Mouse (Mus musculus): ENCODE results near the gene Ipo4. TPM values are rescaled to one million over a fixed set of nuclear protein-coding genes. Genes with fewer than 3 reads are reported as not detected.

The Ipo4 gene
- polyA plus RNA-seq, 1 experiment = 519 TPM

DNA sequence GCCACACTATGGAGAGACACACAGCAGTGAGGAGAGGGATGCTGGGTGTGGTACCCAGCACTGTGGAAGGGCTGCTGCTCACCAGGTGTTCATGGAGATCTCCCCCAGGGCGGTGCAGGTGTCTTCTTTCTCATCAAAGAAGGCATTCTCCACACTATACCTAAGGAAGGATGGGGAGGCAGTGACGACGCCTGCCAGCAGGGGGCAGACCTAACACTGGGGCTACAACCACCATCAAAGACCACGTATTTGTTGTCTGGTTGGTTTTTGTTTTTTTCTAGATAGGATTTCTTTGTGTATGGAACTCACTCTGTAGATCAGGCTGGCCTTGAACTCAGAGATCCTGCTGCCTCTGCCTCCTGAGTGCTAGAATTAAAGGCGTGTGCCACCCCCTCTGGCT, 6.4 kb downstream of the Ipo4 start:
- Histone ChIP-seq H3K4me1 (ENCODE audit: control insufficient read depth, insufficient read depth, low read length) (peaks cover 3% of the 10 kb centered on the region; the same call in 1 of the 2 replicates), H3K36me3 (ENCODE audit: control insufficient read depth, insufficient read depth, low read length) (peaks cover 1% of the 10 kb centered on the region), H3K27me3 (ENCODE audit: control insufficient read depth, insufficient read depth, low read length) (no peaks in the 10 kb centered on the region), H3K27ac (ENCODE audit: control insufficient read depth, insufficient read depth, low read depth, low read length) (no peak overlapping the region), H3K4me3 (ENCODE audit: control insufficient read depth, low read depth, low read length) (no peak overlapping the region)
- TF ChIP-seq POLR2A (IDR thresholded peaks at IDR 0.05; ENCODE audit: control insufficient read depth, low read depth, low read length) (no peak), CTCF (IDR thresholded peaks at IDR 0.05; ENCODE audit: control insufficient read depth, insufficient read depth, insufficient replicate concordance, low read depth, low read length) (peak; percentile 81; the same call in 1 of the 2 replicates)

DNA sequence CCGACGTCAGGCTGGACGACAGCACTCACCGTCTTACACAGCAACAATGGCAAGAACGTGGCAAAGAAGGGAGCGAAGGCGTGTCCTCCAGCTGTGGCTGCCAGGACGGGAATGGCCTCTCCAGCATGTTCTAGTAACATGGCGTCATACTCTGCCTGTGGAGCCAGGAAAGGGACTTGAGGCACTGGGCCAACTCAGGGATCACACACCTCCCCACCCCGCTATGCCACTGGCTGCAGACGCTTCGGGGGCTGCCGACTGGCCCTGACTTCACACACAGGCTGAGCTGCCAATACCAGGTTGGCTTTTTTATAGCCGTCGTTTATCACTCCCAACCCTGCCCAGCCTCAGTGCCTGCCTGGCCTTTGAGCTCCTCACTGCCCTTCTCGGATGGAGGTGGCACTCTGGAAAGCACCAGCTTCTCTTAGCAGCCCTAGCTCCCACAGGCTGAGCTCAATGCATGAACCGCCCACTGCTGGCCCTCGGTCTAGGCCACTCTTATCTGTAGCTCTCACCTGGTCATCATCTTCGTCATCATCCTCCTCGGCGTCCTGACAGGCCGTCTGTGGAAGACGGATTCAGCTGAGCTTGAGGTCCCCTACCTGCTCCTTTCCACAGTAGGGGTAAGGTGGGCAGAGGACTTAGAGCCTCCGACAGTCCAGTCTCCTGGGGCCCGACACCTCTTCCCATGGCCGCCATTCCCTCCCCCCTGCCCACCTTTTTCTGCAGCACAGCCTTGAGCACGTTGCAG, 7.5 kb downstream of the Ipo4 start:
- H3K4me1 ChIP-seq (ENCODE audit: control insufficient read depth, insufficient read depth, low read length) = peaks cover 3% of the 10 kb centered on the region; the same call in 1 of the 2 replicates
- no peak overlapping the region for H3K27ac ChIP-seq (ENCODE audit: control insufficient read depth, insufficient read depth, low read depth, low read length)
- no peak overlapping the region for H3K4me3 ChIP-seq (ENCODE audit: control insufficient read depth, low read depth, low read length)
- peaks cover 1% of the 10 kb centered on the region for H3K36me3 ChIP-seq (ENCODE audit: control insufficient read depth, insufficient read depth, low read length)
- TF ChIP-seq CTCF (IDR thresholded peaks at IDR 0.05; ENCODE audit: control insufficient read depth, insufficient read depth, insufficient replicate concordance, low read depth, low read length) = no peak
- TF ChIP-seq POLR2A (IDR thresholded peaks at IDR 0.05; ENCODE audit: control insufficient read depth, low read depth, low read length) = no peak
- H3K27me3 ChIP-seq (ENCODE audit: control insufficient read depth, insufficient read depth, low read length) = no peaks in the 10 kb centered on the region

DNA sequence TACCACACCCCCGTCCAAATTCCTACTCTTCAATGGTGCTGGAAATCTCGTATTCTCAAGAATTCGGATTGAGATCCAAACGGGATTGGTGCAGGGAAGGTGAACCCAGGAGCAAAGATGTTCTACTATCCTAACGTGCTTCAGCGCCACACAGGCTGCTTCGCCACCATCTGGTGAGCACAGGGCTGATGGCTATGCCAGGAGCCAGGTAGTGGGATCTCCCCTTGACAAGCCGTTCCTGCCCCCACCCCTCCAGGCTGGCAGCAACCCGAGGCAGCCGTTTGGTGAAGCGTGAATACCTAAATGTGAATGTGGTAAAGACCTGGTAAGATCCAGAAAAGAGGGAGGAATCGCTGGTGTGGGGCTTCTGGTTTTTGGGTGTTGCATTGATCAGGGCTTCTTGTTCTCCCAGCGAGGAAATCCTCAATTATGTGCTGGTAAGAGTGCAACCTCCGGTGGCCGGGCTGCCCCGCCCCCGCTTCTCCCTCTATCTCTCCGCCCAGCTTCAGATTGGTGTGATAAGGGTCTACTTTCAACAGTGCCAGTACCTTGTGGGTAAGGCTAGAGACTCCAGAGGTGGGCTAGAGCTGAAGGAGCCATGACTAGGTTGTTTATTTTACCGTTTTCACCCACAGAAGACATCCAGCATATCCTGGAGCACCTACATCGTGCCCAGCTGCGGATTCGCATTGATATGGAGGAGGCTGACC, 17.1 kb downstream of the Ipo4 start:
- Histone ChIP-seq H3K4me3 (ENCODE audit: control insufficient read depth, low read depth, low read length) (peak overlapping the region; percentile 76), H3K4me1 (ENCODE audit: control insufficient read depth, insufficient read depth, low read length) (peaks cover 12% of the 10 kb centered on the region), H3K27ac (ENCODE audit: control insufficient read depth, insufficient read depth, low read depth, low read length) (no peak overlapping the region), H3K36me3 (ENCODE audit: control insufficient read depth, insufficient read depth, low read length) (no peaks in the 10 kb centered on the region), H3K27me3 (ENCODE audit: control insufficient read depth, insufficient read depth, low read length) (no peaks in the 10 kb centered on the region)
- no peak for TF ChIP-seq CTCF (IDR thresholded peaks at IDR 0.05; ENCODE audit: control insufficient read depth, insufficient read depth, insufficient replicate concordance, low read depth, low read length)
- TF ChIP-seq POLR2A (IDR thresholded peaks at IDR 0.05; ENCODE audit: control insufficient read depth, low read depth, low read length) = 0 out of 2 replicates have a peak, but pooled peaks have one; percentile 28

DNA sequence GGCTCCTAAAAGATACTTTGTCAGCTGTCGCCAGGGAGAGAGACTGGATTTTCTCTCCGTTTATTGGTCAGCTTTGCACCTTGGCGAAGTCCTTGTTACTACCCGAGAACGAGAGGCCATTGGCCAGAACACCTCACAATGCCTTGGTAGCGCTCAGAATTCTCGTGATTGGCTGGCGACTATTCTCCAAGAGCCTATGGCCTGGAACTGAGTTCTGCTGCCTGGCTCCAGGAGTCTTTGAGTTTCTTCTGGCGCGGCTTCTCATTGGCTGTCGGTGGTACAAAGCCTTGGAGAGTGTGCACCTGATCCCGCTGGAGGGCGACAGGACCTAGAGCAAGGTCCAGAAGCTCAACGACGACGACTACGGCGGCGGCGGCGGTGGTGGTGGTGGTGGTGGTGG, 17.9 kb downstream of the Ipo4 start, which contains the start of gene Rec8:
TSS of gene Rec8 (plus strand) at position 216 of the 400 bp plus-strand sequence.
- H3K4me1 ChIP-seq (ENCODE audit: control insufficient read depth, insufficient read depth, low read length) = peaks cover 12% of the 10 kb centered on the region
- no peaks in the 10 kb centered on the region for H3K36me3 ChIP-seq (ENCODE audit: control insufficient read depth, insufficient read depth, low read length)
- H3K27ac ChIP-seq (ENCODE audit: control insufficient read depth, insufficient read depth, low read depth, low read length) = peak within 1 kb of the TSS; percentile 30
- no peak for TF ChIP-seq CTCF (IDR thresholded peaks at IDR 0.05; ENCODE audit: control insufficient read depth, insufficient read depth, insufficient replicate concordance, low read depth, low read length)
- peak; percentile 43; the same call in 1 of the 2 replicates for TF ChIP-seq POLR2A (IDR thresholded peaks at IDR 0.05; ENCODE audit: control insufficient read depth, low read depth, low read length)
- H3K27me3 ChIP-seq (ENCODE audit: control insufficient read depth, insufficient read depth, low read length) = no peaks in the 10 kb centered on the region
- H3K4me3 ChIP-seq (ENCODE audit: control insufficient read depth, low read depth, low read length) = peak within 1 kb of the TSS; percentile 76

DNA sequence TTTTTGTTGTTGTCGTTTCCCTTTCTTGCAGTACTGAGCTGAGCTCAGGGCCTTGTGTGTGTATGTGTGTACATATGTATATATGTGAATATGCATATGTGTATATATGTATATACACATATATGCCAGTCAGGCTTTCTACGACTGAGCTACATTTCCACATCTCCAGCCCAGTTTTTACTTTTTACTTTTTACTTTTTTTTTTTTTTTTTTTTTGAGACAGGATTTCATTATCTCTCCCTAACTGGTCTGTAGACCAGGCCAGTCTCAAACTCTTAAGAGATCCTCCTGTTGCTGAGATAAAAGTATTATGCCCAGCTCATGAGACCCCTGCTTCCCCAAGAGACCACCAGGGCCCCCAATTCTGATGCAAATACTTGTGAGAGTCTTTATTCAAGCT, 18.9 kb downstream of the Ipo4 start:
- TF ChIP-seq CTCF (IDR thresholded peaks at IDR 0.05; ENCODE audit: control insufficient read depth, insufficient read depth, insufficient replicate concordance, low read depth, low read length) = no peak
- TF ChIP-seq POLR2A (IDR thresholded peaks at IDR 0.05; ENCODE audit: control insufficient read depth, low read depth, low read length) = no peak
- no peaks in the 10 kb centered on the region for H3K27me3 ChIP-seq (ENCODE audit: control insufficient read depth, insufficient read depth, low read length)
- no peak overlapping the region for H3K27ac ChIP-seq (ENCODE audit: control insufficient read depth, insufficient read depth, low read depth, low read length)
- H3K4me1 ChIP-seq (ENCODE audit: control insufficient read depth, insufficient read depth, low read length) = peaks cover 12% of the 10 kb centered on the region
- peak overlapping the region; percentile 76; the same call in 1 of the 2 replicates for H3K4me3 ChIP-seq (ENCODE audit: control insufficient read depth, low read depth, low read length)
- H3K36me3 ChIP-seq (ENCODE audit: control insufficient read depth, insufficient read depth, low read length) = no peaks in the 10 kb centered on the region

DNA sequence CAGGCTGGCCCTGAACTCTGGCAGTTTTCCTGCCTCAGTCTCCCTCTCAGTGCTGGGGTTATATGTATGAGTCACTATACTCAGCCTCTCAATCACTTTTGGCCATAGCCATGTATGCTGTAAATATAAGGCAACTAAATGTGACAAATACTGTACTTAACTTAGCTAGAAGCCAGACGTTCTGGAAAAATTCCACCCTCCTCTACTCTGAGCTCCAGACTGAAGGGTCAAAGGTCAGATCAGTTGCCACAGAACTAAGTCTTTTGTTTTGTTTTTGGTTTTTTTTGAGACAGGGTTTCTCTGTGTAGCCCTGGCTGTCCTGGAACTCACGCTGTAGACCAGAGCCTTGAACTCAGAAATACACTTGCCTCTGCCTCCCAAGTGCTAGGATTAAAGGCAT, 19.9 kb downstream of the Ipo4 start:
- Histone ChIP-seq H3K4me1 (ENCODE audit: control insufficient read depth, insufficient read depth, low read length) (peaks cover 12% of the 10 kb centered on the region), H3K27ac (ENCODE audit: control insufficient read depth, insufficient read depth, low read depth, low read length) (no peak overlapping the region), H3K4me3 (ENCODE audit: control insufficient read depth, low read depth, low read length) (no peak overlapping the region), H3K36me3 (ENCODE audit: control insufficient read depth, insufficient read depth, low read length) (no peaks in the 10 kb centered on the region), H3K27me3 (ENCODE audit: control insufficient read depth, insufficient read depth, low read length) (no peaks in the 10 kb centered on the region)
- no peak for TF ChIP-seq CTCF (IDR thresholded peaks at IDR 0.05; ENCODE audit: control insufficient read depth, insufficient read depth, insufficient replicate concordance, low read depth, low read length)
- TF ChIP-seq POLR2A (IDR thresholded peaks at IDR 0.05; ENCODE audit: control insufficient read depth, low read depth, low read length) = no peak

DNA sequence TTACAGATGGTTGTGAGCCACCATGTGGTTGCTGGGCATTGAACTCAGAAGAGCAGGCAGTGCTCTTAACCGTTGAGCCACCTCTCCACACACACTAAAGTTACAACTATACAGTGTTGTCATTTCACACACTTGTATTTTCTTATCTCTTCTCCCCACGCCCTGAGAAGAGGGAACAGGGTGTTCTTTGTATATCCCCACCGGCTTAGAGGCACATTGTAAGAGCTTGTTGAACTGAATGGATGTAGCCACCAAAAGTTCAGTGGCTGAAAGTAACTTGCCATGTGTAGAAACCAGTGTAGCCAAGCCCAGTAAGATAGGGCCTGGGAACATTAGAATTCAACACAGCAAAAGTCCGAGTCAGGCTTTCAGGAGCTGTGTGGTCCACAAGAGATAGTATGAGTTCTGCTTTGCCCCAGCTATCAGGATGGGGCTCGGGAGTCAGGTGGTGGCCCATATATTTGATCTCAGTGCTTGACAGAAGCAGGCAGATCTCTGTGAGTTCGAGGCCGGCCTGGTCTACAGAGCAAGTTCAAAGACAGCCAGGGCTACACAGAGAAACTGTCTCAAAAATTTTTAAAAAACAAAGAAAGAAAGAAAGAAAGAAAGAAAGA, 21.1 kb downstream of the Ipo4 start:
- H3K27ac ChIP-seq (ENCODE audit: control insufficient read depth, insufficient read depth, low read depth, low read length) = no peak overlapping the region
- TF ChIP-seq POLR2A (IDR thresholded peaks at IDR 0.05; ENCODE audit: control insufficient read depth, low read depth, low read length) (no peak), CTCF (IDR thresholded peaks at IDR 0.05; ENCODE audit: control insufficient read depth, insufficient read depth, insufficient replicate concordance, low read depth, low read length) (no peak)
- H3K36me3 ChIP-seq (ENCODE audit: control insufficient read depth, insufficient read depth, low read length) = no peaks in the 10 kb centered on the region
- H3K4me1 ChIP-seq (ENCODE audit: control insufficient read depth, insufficient read depth, low read length) = peaks cover 12% of the 10 kb centered on the region
- no peaks in the 10 kb centered on the region for H3K27me3 ChIP-seq (ENCODE audit: control insufficient read depth, insufficient read depth, low read length)
- no peak overlapping the region for H3K4me3 ChIP-seq (ENCODE audit: control insufficient read depth, low read depth, low read length)
